Mouse (Mus musculus) T-helper 2 cell (primary cell): ENCODE results near the gene Cnst.

Experiments
- in situ Hi-C: fragments of 300-600 bp; cut with MboI, MseI; formaldehyde crosslinking; loops from one replicate; pipeline ENCODE4 v1.15.1; 2025; ENCODE audit warnings: high pct_unique_total_duplicates

Cnst gene

DNA sequence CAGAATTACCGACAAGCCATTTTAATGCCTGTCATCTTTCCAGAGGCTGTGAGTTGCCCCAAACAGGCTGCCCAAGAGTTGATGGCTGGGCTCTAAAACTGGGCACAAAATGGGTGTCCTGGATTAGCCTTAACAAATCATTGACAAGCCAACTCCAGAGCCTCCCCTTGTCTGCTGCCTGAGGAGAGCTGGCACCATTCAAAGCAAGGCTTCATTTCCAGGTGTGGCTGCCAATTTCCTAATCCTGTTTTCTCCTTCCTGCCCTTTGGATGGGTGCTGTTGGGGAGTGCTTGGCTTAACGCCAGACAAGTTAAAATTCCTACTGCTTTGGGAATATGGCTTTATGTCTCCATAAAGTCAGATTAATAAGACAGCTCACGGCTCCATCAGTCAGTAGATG, 98.0 kb downstream of the Cnst start:
- in situ Hi-C loops = loop anchor here (10.0 kb wide), 1 partner anchor 91 kb away; no protein-coding TSS in a partner anchor

DNA sequence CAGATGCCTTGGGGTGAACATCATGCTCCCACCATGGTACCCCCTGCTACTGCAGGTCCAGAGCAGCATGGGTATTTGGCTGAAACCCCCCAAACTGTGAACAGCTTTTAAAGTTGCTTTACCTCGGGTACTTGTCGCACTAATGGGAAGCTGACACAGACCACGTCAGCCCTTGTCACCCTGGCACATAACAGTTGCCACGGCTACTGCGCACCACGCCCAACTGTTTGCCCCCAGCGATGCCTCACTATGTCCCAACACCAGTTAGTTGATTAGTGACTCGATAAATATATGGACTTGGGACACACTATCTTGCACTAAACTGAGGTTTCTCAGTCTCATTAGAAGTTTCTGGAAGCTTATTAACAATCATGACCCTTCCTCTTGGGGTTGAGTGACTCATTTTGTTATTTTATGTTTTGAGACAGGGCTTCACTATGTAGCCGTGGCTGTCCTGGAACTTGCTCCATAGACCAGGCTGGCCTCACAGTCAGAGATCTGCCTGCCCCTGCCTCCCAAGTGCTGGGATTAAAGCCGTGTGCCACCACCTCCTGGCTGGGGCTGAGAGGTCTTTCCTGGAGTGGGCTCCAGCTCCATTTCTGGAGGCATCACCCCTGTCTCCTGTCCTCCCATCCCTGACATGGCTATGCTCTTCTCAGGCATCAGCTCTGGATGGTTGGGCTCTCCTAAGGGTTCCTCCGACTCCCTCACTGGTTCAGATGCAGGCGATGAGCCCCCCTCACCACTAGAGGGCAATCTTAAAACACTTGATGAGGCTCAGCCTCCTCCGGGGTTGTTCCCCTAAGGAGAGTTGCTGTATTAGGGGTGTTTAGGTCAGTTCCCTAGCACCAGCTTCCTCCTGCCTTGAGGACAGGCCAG, 99.2 kb downstream of the Cnst start:
- in situ Hi-C loops = loop anchor here (10.0 kb wide), 1 partner anchor 89 kb away; no protein-coding TSS in a partner anchor

DNA sequence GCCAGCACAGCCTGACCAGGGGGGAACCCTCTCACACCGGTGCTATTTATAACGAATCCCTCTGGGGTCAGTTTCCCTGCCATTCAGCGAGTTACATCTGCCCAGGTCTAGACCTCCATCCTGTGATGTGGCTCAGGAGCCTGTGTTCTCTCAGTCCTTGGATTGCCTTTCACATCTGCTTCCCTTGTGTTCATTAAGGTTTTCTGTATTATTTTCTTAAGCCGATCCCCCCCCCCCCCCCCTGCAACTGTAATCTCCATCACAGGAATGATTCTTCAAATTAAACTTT, 99.8 kb downstream of the Cnst start:
- in situ Hi-C loops = loop anchor here (10.0 kb wide), 1 partner anchor 89 kb away; no protein-coding TSS in a partner anchor

DNA sequence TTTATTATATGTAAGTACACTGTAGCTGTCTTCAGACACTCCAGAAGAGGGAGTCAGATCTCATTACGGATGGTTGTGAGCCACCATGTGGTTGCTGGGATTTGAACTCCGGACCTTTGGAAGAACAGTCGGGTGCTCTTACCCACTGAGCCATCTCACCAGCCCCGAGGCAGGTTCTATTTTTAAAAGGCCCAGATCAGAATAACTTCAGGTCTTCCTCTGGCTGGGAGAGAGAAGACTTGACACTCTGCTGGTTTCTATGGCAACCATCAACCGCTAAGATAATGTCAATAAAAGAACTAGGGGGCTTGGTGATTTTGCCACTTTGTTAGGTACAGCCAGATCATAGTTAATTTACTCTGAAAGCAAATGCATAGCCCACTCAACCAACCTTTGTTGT, 102.5 kb downstream of the Cnst start:
- in situ Hi-C loops = loop anchor here (10.0 kb wide), 1 partner anchor 86 kb away; no protein-coding TSS in a partner anchor

DNA sequence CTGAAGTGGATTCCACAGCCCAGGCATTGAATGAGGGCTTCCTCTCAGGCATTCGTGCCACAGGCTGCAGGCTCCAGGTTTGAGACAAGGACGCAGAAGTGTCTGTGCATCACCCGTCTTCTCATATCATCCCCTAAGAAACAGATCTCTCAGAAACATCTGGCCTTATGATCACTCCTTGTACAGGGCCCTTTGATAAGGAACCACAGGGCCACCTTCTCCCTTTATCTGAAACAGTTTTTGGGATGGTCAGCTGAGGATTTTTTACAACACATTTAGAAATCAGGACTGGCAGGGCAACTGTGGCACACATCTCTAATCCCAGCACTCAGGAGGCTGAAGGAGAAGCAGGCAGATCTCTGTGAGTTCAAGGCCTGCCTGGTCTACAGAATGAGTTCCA, 103.2 kb downstream of the Cnst start:
- in situ Hi-C loops = loop anchor here (10.0 kb wide), 1 partner anchor 85 kb away; no protein-coding TSS in a partner anchor

DNA sequence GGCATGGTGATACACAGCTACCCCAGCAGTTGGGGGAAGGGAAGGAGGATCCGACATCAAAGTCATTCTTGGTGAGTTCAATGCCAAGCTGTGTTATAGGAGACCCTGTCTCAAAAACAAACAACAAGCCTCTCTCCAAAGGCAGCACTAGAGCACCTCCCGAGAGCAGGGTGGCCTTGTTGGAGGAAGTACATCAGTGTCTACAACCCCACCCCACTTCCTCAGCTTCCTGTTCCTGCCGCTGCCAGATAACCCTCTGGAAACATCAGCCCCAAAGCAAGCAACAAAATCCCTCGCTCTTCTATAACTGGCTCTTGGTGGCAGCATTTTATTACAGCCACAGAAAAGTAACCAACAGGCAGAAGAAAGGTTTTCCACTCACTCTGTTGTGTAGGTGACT, 104.1 kb downstream of the Cnst start:
- in situ Hi-C loops = no loop called here

DNA sequence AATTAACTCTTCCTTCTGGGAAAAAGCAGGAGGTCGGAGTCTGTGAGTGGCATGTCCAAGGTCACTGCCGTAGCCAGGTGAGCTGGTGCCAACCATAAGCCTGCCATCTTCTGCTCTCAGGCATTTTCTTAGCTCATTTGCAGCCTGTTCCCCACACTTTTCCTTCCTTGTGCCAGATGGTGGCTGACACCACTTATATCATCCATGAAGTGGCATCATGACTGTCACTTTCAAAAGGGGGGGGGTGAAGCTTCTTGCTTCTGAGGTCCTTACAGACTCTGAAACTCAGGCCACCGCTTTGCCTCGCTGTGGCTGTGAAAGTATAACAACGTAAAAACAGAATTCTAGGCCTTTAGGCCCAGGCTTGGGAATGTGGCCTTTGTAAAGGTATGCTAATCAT, 105.1 kb downstream of the Cnst start:
- in situ Hi-C loops = no loop called here

DNA sequence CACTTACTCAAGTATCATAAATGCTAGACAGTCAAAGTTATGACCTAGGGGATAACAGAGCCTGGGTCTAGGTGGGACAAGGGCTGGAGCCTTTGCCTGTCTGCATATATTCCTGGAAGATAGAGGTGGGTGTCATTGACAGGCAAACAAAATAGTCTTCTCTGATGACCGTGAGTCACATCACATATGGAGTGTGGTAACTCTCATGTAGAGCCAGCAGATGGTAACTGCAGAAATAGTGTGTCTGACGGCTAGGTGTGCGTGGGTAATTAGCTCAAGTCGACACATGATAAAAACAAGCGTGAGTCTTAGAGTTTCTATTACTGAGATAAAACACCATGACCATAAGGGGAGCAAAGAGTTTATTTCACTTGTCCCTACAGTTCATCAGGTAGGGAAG, 116.9 kb downstream of the Cnst start:
- in situ Hi-C loops = no loop called here

DNA sequence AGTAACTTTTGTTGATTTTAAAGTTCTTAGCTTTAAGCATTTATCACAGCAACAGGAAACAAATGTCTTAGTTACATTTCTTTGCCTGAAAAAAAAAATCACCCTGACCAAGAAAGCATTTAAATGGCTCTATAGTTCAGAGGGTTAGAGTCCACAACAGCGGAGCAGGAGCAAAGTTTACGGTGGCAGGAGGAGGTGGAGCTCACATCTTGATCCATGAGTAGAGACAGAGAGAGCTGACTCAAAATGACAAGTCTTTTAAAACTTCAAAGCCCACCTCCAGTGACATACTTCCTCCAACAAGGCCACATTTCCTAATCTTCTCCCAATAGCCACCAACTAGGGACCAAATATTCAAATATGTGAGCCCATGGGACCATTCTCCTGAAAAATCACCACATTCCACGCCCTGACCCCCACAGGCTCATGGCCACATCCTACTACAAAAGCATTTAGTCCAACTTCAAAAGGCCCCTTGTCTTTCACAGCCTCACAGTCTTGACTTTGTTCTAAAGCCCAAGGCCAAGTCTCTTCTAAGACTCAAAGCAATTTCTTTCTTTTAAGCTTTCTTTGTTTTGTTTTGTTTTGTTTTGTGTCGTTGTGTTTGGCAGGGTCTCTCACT, 118.2 kb downstream of the Cnst start:
- in situ Hi-C loops = no loop called here

DNA sequence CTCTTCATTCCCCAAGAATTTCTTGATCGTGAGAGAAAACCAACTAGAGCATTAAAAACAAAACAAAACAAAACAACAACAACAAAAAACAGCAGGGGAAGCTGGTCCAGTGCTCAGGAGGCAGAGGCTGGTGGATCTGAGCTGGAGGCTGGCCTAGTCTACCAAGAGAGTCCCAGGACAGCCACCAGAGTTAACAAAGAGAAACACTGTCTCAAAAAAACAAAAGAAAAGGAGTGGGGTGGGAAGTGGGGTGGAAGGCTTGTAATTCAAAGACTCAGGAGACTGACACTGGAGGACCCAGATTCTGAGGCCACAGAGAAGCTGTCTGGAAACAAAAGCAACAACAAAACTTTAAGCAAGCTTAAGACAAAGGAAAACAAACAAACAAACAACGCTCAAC, 120.8 kb downstream of the Cnst start:
- in situ Hi-C loops = no loop called here

DNA sequence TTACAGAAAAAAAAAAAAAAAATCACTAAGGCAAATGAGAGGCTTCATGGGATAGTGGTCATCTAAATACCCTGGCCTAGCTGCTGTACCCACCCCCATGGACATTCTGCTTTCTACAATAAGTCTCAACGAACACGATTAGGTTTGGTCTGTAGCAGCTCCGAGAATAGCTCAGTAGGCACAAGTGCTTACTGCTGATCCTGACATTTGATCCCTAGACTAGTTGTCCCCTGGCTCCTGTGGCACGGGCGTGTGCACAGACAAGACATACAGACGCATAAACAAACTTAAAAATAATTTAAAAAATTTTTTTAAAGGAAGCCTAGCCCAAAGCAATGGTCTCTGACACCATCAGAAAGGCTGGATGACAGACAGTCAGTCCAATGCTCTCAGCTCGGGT, 121.3 kb downstream of the Cnst start:
- in situ Hi-C loops = no loop called here

DNA sequence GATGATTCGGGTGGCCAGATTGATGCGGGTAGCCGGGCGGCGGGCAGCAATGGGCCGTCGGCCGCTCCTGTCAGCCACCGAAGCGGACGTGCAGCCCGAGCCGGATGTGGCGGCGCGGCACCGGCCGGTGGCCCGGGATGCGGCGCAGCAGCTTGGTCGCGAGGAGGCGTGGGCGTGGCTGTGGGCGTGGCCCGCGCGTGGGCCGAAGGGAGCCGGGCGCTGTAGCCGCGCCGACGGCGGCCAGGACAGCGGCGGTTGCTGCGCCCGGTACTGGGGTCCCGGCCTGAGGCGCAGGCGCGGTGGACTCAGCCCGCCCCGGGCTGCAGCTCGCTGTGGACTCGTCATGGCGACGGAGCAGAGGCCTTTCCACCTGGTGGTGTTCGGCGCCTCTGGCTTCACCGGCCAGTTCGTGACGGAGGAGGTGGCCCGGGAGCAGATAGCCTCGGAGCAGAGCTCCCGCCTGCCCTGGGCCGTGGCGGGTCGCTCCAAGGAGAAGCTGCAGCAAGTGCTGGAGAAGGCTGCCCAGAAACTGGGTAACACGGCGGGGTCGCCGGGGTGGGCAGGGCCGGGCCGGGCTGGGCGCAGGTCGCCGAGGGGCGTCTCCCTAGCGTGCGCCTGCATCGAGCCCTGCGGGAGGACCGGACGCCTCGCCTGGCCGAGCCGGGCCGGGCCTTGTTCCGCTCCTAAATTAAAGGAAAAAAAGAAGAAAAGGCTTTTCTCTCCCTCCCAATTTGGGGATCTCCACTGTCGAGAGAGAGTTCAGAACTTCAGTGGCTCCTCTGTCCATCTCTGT, 122.0 kb downstream of the Cnst start, which contains the start of gene Sccpdh:
TSS of gene Sccpdh (plus strand) at position 198 of the 793 bp plus-strand sequence.
- in situ Hi-C loops = no loop called here

DNA sequence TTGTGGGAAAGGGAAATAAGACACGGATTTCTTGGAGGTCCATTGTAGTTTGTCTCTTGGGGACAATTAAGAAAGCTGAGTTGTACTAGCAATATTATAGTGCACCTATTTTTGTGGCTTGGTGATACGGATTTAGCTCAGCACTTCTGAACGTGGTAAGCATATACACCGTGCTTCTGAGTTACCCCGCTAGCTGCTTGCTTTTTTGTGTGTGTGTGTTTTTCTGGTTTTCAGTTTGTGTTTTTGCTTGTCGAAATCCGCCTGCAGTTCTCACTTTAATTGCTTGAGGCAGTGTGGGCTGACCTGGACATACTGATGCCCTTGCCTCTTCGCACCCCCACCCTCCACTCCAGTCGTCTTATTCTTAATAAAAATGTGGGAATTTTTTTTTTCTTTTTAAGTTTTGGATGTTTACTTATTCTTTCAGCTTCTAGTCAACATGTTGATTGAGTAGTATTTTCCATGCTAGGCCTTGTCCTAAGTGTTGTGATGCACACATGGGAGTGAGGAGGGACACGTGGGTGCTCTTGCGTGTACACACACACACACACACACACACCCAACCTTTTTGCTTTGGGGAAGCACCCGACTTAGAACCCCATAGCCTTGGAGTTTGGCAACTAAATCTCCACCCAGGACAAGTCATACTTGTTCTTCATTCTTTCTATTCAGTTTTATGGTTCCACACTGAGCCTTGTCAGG, 122.8 kb downstream of the Cnst start:
- in situ Hi-C loops = no loop called here

DNA sequence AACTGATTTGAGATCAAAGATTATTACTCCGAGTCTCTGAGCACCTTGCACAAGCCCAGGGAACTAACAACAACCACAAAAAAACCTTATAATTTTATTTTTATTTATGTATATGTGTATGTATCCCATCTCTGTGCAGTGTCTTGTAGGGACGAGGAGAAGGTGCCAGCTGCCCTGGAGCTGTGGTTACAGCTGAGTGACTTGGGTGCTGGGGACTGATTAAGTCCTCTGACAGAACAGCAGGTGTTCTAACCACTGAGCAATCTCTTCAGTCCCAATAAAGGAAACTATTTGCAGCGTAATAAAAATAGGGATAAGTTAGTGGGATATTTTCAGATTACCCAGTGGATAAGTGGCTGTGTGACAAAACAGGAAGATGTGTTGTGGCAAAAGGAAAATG, 128.2 kb downstream of the Cnst start:
- in situ Hi-C loops = no loop called here

DNA sequence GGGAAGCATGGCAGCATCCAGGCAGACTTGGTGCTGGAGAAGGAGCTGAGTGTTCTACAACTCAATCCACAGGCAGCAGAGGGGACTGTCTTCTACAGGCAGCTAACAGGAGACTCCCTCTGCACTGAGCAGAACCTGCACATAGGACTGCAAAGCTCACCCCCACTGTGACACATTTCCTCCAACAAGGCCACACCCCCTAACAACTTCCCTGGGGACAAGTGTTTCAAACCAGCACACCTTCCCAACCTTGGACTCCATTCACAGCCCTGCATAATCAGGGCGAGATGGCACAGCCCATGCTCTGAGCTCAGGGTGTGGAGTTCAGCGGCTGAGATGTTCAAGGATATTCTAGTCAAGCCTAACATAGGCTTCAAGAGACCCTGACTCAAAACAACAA, 130.9 kb downstream of the Cnst start:
- in situ Hi-C loops = no loop called here
